Mouse (Mus musculus) liver, postnatal 0 days (tissue): Measurements from ENCODE around the gene Aoc2.

Experiments used
- CTCF ChIP-seq: sonication (generic); IDR thresholded peaks from 2 replicates; pipeline ENCODE4 v1.5.1; 2016; ENCODE audit warnings: antibody characterized with exemption, low read depth
- EP300 ChIP-seq: IDR thresholded peaks from 2 replicates; pipeline ENCODE4 v1.6.1; 2016; ENCODE audit warnings: antibody characterized with exemption, low read depth, mild to moderate bottlenecking

DNA sequence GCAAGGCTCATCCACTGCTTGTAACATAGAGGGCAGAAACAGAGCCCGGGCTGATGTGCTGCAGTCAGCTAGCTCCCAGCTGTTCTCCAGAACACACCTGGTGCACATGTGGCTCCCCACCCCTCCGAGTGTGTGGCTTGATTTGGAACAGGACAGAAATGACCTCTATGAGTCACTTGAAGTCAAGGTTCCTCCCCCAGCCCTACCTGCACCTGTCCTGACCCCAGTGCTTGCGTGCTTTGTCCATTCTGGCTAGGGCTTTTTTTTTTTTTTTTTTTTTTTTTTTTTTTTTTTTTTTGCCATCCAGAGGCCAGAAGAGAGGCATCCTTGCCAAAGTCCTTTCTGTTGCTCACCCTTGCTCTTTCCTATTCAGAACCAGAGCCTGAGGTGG is 26.9 kb downstream of the Aoc2 start:
- no peak for TF ChIP-seq CTCF
- TF ChIP-seq EP300: no peak
